Mouse (Mus musculus) right cerebral cortex, postnatal 4 days (tissue): ENCODE measurements around the gene Trim26.
"Not testable (repeated sequence)": the region's sequence is repeated elsewhere in the genome, so short reads cannot be mapped to it uniquely, and the experiment has no call there.

Experiments used
- DNase-seq: peaks from one replicate; pipeline ENCODE4 v3.0.0-alpha.2; 2022

Trim26 gene

GRCm38 (mm10) chr17:36836874-36837647 lies at the start of gene Trim26:
Gene Trim26, plus strand, starts transcription at chr17:36837134.
- DNase-seq = peak; percentile 91

- no peak for DNase-seq
These were observed 48.6 kb upstream of the Trim26 start for GRCm38 (mm10) chr17:36788351-36788750.

- DNase-seq = peak; percentile 76
These were observed 48.1 kb upstream of the Trim26 start for GRCm38 (mm10) chr17:36788801-36789200.

GRCm38 (mm10) chr17:36799493-36799892 lies 37.4 kb upstream of the Trim26 start:
- no peak for DNase-seq

GRCm38 (mm10) chr17:36799921-36800462 lies 36.9 kb upstream of the Trim26 start:
- DNase-seq = not testable (repeated sequence)

- no peak for DNase-seq
These were observed 25.1 kb upstream of the Trim26 start, which contains the start of gene H2-M10.6 for GRCm38 (mm10) chr17:36811871-36812270. Gene H2-M10.6, plus strand, starts transcription at chr17:36812171.

- peak; percentile 60 for DNase-seq
These were observed 12.9 kb upstream of the Trim26 start for GRCm38 (mm10) chr17:36824005-36824404.

- no peak for DNase-seq
These were observed 11.4 kb upstream of the Trim26 start for GRCm38 (mm10) chr17:36825525-36825924.

- DNase-seq = peak; percentile 82
These were observed 10.9 kb upstream of the Trim26 start for GRCm38 (mm10) chr17:36826002-36826401.

- no peak for DNase-seq
These were observed 8.4 kb upstream of the Trim26 start for GRCm38 (mm10) chr17:36828488-36828887.

- no peak for DNase-seq
These were observed 6.5 kb upstream of the Trim26 start for GRCm38 (mm10) chr17:36830470-36830869.

- no peak for DNase-seq
These were observed 4.2 kb upstream of the Trim26 start for GRCm38 (mm10) chr17:36832694-36833093.

- peak; percentile 37 for DNase-seq
These were observed 1.1 kb upstream of the Trim26 start for GRCm38 (mm10) chr17:36835591-36836426.

- DNase-seq = no peak
These were observed 514 bp upstream of the Trim26 start for GRCm38 (mm10) chr17:36836427-36836812.

GRCm38 (mm10) chr17:36839001-36839400 lies 2.1 kb downstream of the Trim26 start:
- DNase-seq = no peak

GRCm38 (mm10) chr17:36839931-36840330 lies 3.0 kb downstream of the Trim26 start:
- DNase-seq = no peak

GRCm38 (mm10) chr17:36840961-36841445 lies 4.1 kb downstream of the Trim26 start:
- no peak for DNase-seq

GRCm38 (mm10) chr17:36843696-36844095 lies 6.8 kb downstream of the Trim26 start:
- DNase-seq = no peak

GRCm38 (mm10) chr17:36844286-36844719 lies 7.4 kb downstream of the Trim26 start:
- DNase-seq = no peak

GRCm38 (mm10) chr17:36844725-36845124 lies 7.8 kb downstream of the Trim26 start:
- no peak for DNase-seq

GRCm38 (mm10) chr17:36848911-36849310 lies 12.0 kb downstream of the Trim26 start:
- no peak for DNase-seq

GRCm38 (mm10) chr17:36849992-36850391 lies 13.1 kb downstream of the Trim26 start:
- no peak for DNase-seq

- DNase-seq = no peak
These were observed 14.3 kb downstream of the Trim26 start for GRCm38 (mm10) chr17:36851200-36851599.
